Mouse (Mus musculus): ENCODE data around the gene Gm21988. TPM values are rescaled to one million over a fixed set of nuclear protein-coding genes. Genes with fewer than 3 reads are reported as not detected.

The Gm21988 gene
- polyA plus RNA-seq, 1 experiment = 5.1 TPM

GRCm38 (mm10) chr11:70207283-70207682 is 32.3 kb downstream of the Gm21988 start:
- TF ChIP-seq CTCF (IDR thresholded peaks at IDR 0.05; ENCODE audit: extremely low read depth, insufficient read depth, insufficient read length, insufficient replicate concordance) = no peak
- no peak for TF ChIP-seq POLR2A (IDR thresholded peaks at IDR 0.05; ENCODE audit: low read depth, low read length)
- H3K36me3 ChIP-seq (ENCODE audit: control insufficient read depth, insufficient read depth, low read length) = no peaks in the 10 kb centered on the region
- H3K27me3 ChIP-seq (ENCODE audit: control insufficient read depth, insufficient read depth, low read length) = no peaks in the 10 kb centered on the region
- DNase-seq (ENCODE audit: low read depth in 1 of 2, low spot score in 2 of 2) = no peak
- H3K4me3 ChIP-seq (ENCODE audit: extremely low read depth, insufficient read depth, insufficient read length) = no peak overlapping the region
- 84% methylated on average over 7 of the region's 7 CpGs for WGBS
- no peaks in the 10 kb centered on the region for H3K4me1 ChIP-seq (ENCODE audit: control insufficient read depth, insufficient read depth, insufficient read length)
- no peak overlapping the region for H3K27ac ChIP-seq (ENCODE audit: insufficient read depth, low read length)

GRCm38 (mm10) chr11:70206801-70207200 is 32.8 kb downstream of the Gm21988 start:
- no peak overlapping the region for H3K27ac ChIP-seq (ENCODE audit: insufficient read depth, low read length)
- no peaks in the 10 kb centered on the region for H3K36me3 ChIP-seq (ENCODE audit: control insufficient read depth, insufficient read depth, low read length)
- DNase-seq (ENCODE audit: low read depth in 1 of 2, low spot score in 2 of 2) = no peak
- H3K4me1 ChIP-seq (ENCODE audit: control insufficient read depth, insufficient read depth, insufficient read length) = no peaks in the 10 kb centered on the region
- WGBS = 59% methylated on average over 2 of the region's 2 CpGs
- no peaks in the 10 kb centered on the region for H3K27me3 ChIP-seq (ENCODE audit: control insufficient read depth, insufficient read depth, low read length)
- TF ChIP-seq POLR2A (IDR thresholded peaks at IDR 0.05; ENCODE audit: low read depth, low read length) (no peak), CTCF (IDR thresholded peaks at IDR 0.05; ENCODE audit: extremely low read depth, insufficient read depth, insufficient read length, insufficient replicate concordance) (no peak)
- no peak overlapping the region for H3K4me3 ChIP-seq (ENCODE audit: extremely low read depth, insufficient read depth, insufficient read length)

- WGBS = 55% methylated on average over 5 of the region's 5 CpGs
- Histone ChIP-seq H3K36me3 (ENCODE audit: control insufficient read depth, insufficient read depth, low read length) (no peaks in the 10 kb centered on the region), H3K27ac (ENCODE audit: insufficient read depth, low read length) (no peak overlapping the region), H3K4me3 (ENCODE audit: extremely low read depth, insufficient read depth, insufficient read length) (no peak overlapping the region), H3K4me1 (ENCODE audit: control insufficient read depth, insufficient read depth, insufficient read length) (no peaks in the 10 kb centered on the region), H3K27me3 (ENCODE audit: control insufficient read depth, insufficient read depth, low read length) (no peaks in the 10 kb centered on the region)
- TF ChIP-seq CTCF (IDR thresholded peaks at IDR 0.05; ENCODE audit: extremely low read depth, insufficient read depth, insufficient read length, insufficient replicate concordance) (peak; percentile 92), POLR2A (IDR thresholded peaks at IDR 0.05; ENCODE audit: low read depth, low read length) (no peak)
- peak; percentile 31 to 69 for DNase-seq (ENCODE audit: low read depth in 1 of 2, low spot score in 2 of 2)
Measured at GRCm38 (mm10) chr11:70201691-70202090, 37.9 kb downstream of the Gm21988 start.

- Histone ChIP-seq H3K36me3 (ENCODE audit: control insufficient read depth, insufficient read depth, low read length) (no peaks in the 10 kb centered on the region), H3K27ac (ENCODE audit: insufficient read depth, low read length) (no peak overlapping the region), H3K4me1 (ENCODE audit: control insufficient read depth, insufficient read depth, insufficient read length) (no peaks in the 10 kb centered on the region), H3K4me3 (ENCODE audit: extremely low read depth, insufficient read depth, insufficient read length) (no peak overlapping the region), H3K27me3 (ENCODE audit: control insufficient read depth, insufficient read depth, low read length) (no peaks in the 10 kb centered on the region)
- 84% methylated on average over 5 of the region's 5 CpGs for WGBS
- TF ChIP-seq CTCF (IDR thresholded peaks at IDR 0.05; ENCODE audit: extremely low read depth, insufficient read depth, insufficient read length, insufficient replicate concordance) (no peak), POLR2A (IDR thresholded peaks at IDR 0.05; ENCODE audit: low read depth, low read length) (no peak)
- DNase-seq (ENCODE audit: low read depth in 1 of 2, low spot score in 2 of 2) = no peak
Measured at GRCm38 (mm10) chr11:70200036-70200608, 39.5 kb downstream of the Gm21988 start.

GRCm38 (mm10) chr11:70199107-70199506 is 40.5 kb downstream of the Gm21988 start:
- no peaks in the 10 kb centered on the region for H3K36me3 ChIP-seq (ENCODE audit: control insufficient read depth, insufficient read depth, low read length)
- H3K27ac ChIP-seq (ENCODE audit: insufficient read depth, low read length) = no peak overlapping the region
- no peaks in the 10 kb centered on the region for H3K27me3 ChIP-seq (ENCODE audit: control insufficient read depth, insufficient read depth, low read length)
- 82% methylated on average over 8 of the region's 8 CpGs for WGBS
- H3K4me1 ChIP-seq (ENCODE audit: control insufficient read depth, insufficient read depth, insufficient read length) = no peaks in the 10 kb centered on the region
- no peak for TF ChIP-seq CTCF (IDR thresholded peaks at IDR 0.05; ENCODE audit: extremely low read depth, insufficient read depth, insufficient read length, insufficient replicate concordance)
- no peak for TF ChIP-seq POLR2A (IDR thresholded peaks at IDR 0.05; ENCODE audit: low read depth, low read length)
- no peak for DNase-seq (ENCODE audit: low read depth in 1 of 2, low spot score in 2 of 2)
- H3K4me3 ChIP-seq (ENCODE audit: extremely low read depth, insufficient read depth, insufficient read length) = no peak overlapping the region

- no peak overlapping the region for H3K4me3 ChIP-seq (ENCODE audit: extremely low read depth, insufficient read depth, insufficient read length)
- H3K4me1 ChIP-seq (ENCODE audit: control insufficient read depth, insufficient read depth, insufficient read length) = no peaks in the 10 kb centered on the region
- WGBS = 45% methylated on average over 3 of the region's 3 CpGs
- no peak for TF ChIP-seq POLR2A (IDR thresholded peaks at IDR 0.05; ENCODE audit: low read depth, low read length)
- H3K27ac ChIP-seq (ENCODE audit: insufficient read depth, low read length) = no peak overlapping the region
- DNase-seq (ENCODE audit: low read depth in 1 of 2, low spot score in 2 of 2) = no peak
- no peaks in the 10 kb centered on the region for H3K27me3 ChIP-seq (ENCODE audit: control insufficient read depth, insufficient read depth, low read length)
- H3K36me3 ChIP-seq (ENCODE audit: control insufficient read depth, insufficient read depth, low read length) = no peaks in the 10 kb centered on the region
Measured at GRCm38 (mm10) chr11:70198332-70198731, 41.3 kb downstream of the Gm21988 start.

- Histone ChIP-seq H3K27me3 (ENCODE audit: control insufficient read depth, insufficient read depth, low read length) (no peaks in the 10 kb centered on the region), H3K4me3 (ENCODE audit: extremely low read depth, insufficient read depth, insufficient read length) (no peak overlapping the region), H3K4me1 (ENCODE audit: control insufficient read depth, insufficient read depth, insufficient read length) (no peaks in the 10 kb centered on the region; the same call in 1 of the 2 replicates), H3K36me3 (ENCODE audit: control insufficient read depth, insufficient read depth, low read length) (no peaks in the 10 kb centered on the region), H3K27ac (ENCODE audit: insufficient read depth, low read length) (no peak overlapping the region)
- no peak for DNase-seq (ENCODE audit: low read depth in 1 of 2, low spot score in 2 of 2)
- 65% methylated on average over 11 of the region's 11 CpGs for WGBS
- TF ChIP-seq CTCF (IDR thresholded peaks at IDR 0.05; ENCODE audit: extremely low read depth, insufficient read depth, insufficient read length, insufficient replicate concordance) (no peak), POLR2A (IDR thresholded peaks at IDR 0.05; ENCODE audit: low read depth, low read length) (no peak)
Measured at GRCm38 (mm10) chr11:70193354-70194285, 46.0 kb downstream of the Gm21988 start.

Data from spleen, adult 2 months (tissue).